Mouse (Mus musculus): ENCODE results near the gene H2afy. TPM values are rescaled to one million over a fixed set of nuclear protein-coding genes. Genes with fewer than 3 reads are reported as not detected.
A peak's percentile ranks its signal among the peaks of the same experiment; 100 is the strongest.
"Not testable (repeated sequence)": the region's sequence is repeated elsewhere in the genome, so short reads cannot be mapped to it uniquely, and the experiment has no call there.

Gene H2afy
- polyA plus RNA-seq, 1 experiment: 93.3 TPM

GRCm38 (mm10) chr13:56039610-56040371 lies 96.4 kb downstream of the H2afy start:
- Histone ChIP-seq H3K36me3 (ENCODE audit: control insufficient read depth, insufficient read depth, low read length) (no peaks in the 10 kb centered on the region), H3K27ac (ENCODE audit: insufficient read depth, low read depth, low read length) (no peak overlapping the region), H3K4me1 (ENCODE audit: control insufficient read depth, insufficient read depth, insufficient read length, low read length) (peaks cover 2% of the 10 kb centered on the region; the same call in 1 of the 2 replicates), H3K4me3 (ENCODE audit: low read depth, low read length) (no peak overlapping the region), H3K27me3 (ENCODE audit: control insufficient read depth, insufficient read depth, low read length) (peaks cover 3% of the 10 kb centered on the region; the same call in 1 of the 2 replicates)
- WGBS: 21% methylated on average over 10 of the region's 10 CpGs
- TF ChIP-seq CTCF (IDR thresholded peaks at IDR 0.05; ENCODE audit: extremely low read depth, insufficient read length, insufficient replicate concordance, low read depth, low read length) (no peak), POLR2A (IDR thresholded peaks at IDR 0.05; ENCODE audit: low read depth, low read length) (no peak)

- Histone ChIP-seq H3K36me3 (ENCODE audit: control insufficient read depth, insufficient read depth, low read length) (no peaks in the 10 kb centered on the region), H3K4me1 (ENCODE audit: control insufficient read depth, insufficient read depth, insufficient read length, low read length) (no peaks in the 10 kb centered on the region; the same call in 1 of the 2 replicates), H3K27me3 (ENCODE audit: control insufficient read depth, insufficient read depth, low read length) (peaks cover 17% of the 10 kb centered on the region; the same call in 1 of the 2 replicates), H3K4me3 (ENCODE audit: low read depth, low read length) (no peak overlapping the region), H3K27ac (ENCODE audit: insufficient read depth, low read depth, low read length) (no peak overlapping the region)
- 92% methylated on average over 4 of the region's 4 CpGs for WGBS
- TF ChIP-seq POLR2A (IDR thresholded peaks at IDR 0.05; ENCODE audit: low read depth, low read length) (no peak), CTCF (IDR thresholded peaks at IDR 0.05; ENCODE audit: extremely low read depth, insufficient read length, insufficient replicate concordance, low read depth, low read length) (no peak)
These were observed 107.2 kb downstream of the H2afy start for GRCm38 (mm10) chr13:56029006-56029405.

- H3K27ac ChIP-seq (ENCODE audit: insufficient read depth, low read depth, low read length); H3K4me1 ChIP-seq (ENCODE audit: control insufficient read depth, insufficient read depth, insufficient read length, low read length); H3K36me3 ChIP-seq (ENCODE audit: control insufficient read depth, insufficient read depth, low read length); H3K4me3 ChIP-seq (ENCODE audit: low read depth, low read length): not testable (repeated sequence)
- 39% methylated on average over 5 of the region's 5 CpGs for WGBS
- H3K27me3 ChIP-seq (ENCODE audit: control insufficient read depth, insufficient read depth, low read length): peaks cover 17% of the 10 kb centered on the region; the same call in 1 of the 2 replicates
These were observed 108.2 kb downstream of the H2afy start for GRCm38 (mm10) chr13:56027996-56028395.

- peaks cover 11% of the 10 kb centered on the region; the same call in 1 of the 2 replicates for H3K27me3 ChIP-seq (ENCODE audit: control insufficient read depth, insufficient read depth, low read length)
- 62% methylated on average over 5 of the region's 5 CpGs for WGBS
- TF ChIP-seq CTCF (IDR thresholded peaks at IDR 0.05; ENCODE audit: extremely low read depth, insufficient read length, insufficient replicate concordance, low read depth, low read length) (no peak), POLR2A (IDR thresholded peaks at IDR 0.05; ENCODE audit: low read depth, low read length) (no peak)
- no peak overlapping the region for H3K4me3 ChIP-seq (ENCODE audit: low read depth, low read length)
- no peak overlapping the region for H3K27ac ChIP-seq (ENCODE audit: insufficient read depth, low read depth, low read length)
- no peaks in the 10 kb centered on the region for H3K4me1 ChIP-seq (ENCODE audit: control insufficient read depth, insufficient read depth, insufficient read length, low read length)
- no peaks in the 10 kb centered on the region for H3K36me3 ChIP-seq (ENCODE audit: control insufficient read depth, insufficient read depth, low read length)
These were observed 109.5 kb downstream of the H2afy start for GRCm38 (mm10) chr13:56026623-56027022.

GRCm38 (mm10) chr13:56026026-56026425 lies 110.1 kb downstream of the H2afy start:
- Histone ChIP-seq H3K27ac (ENCODE audit: insufficient read depth, low read depth, low read length) (no peak overlapping the region), H3K4me1 (ENCODE audit: control insufficient read depth, insufficient read depth, insufficient read length, low read length) (no peaks in the 10 kb centered on the region), H3K27me3 (ENCODE audit: control insufficient read depth, insufficient read depth, low read length) (peaks cover 11% of the 10 kb centered on the region; the same call in 1 of the 2 replicates), H3K36me3 (ENCODE audit: control insufficient read depth, insufficient read depth, low read length) (no peaks in the 10 kb centered on the region), H3K4me3 (ENCODE audit: low read depth, low read length) (no peak overlapping the region)
- TF ChIP-seq CTCF (IDR thresholded peaks at IDR 0.05; ENCODE audit: extremely low read depth, insufficient read length, insufficient replicate concordance, low read depth, low read length) (no peak), POLR2A (IDR thresholded peaks at IDR 0.05; ENCODE audit: low read depth, low read length) (no peak)
- WGBS: 80% methylated on average over 7 of the region's 7 CpGs

- H3K27me3 ChIP-seq (ENCODE audit: control insufficient read depth, insufficient read depth, low read length): peaks cover 11% of the 10 kb centered on the region; the same call in 1 of the 2 replicates
- H3K4me1 ChIP-seq (ENCODE audit: control insufficient read depth, insufficient read depth, insufficient read length, low read length): no peaks in the 10 kb centered on the region
- WGBS: 48% methylated on average over 14 of the region's 14 CpGs
These were observed 111.1 kb downstream of the H2afy start for GRCm38 (mm10) chr13:56025027-56025410.

GRCm38 (mm10) chr13:56024410-56025026 lies 111.6 kb downstream of the H2afy start:
- Histone ChIP-seq H3K27ac (ENCODE audit: insufficient read depth, low read depth, low read length) (no peak overlapping the region), H3K4me3 (ENCODE audit: low read depth, low read length) (peak overlapping the region; percentile 15; the same call in 1 of the 2 replicates), H3K4me1 (ENCODE audit: control insufficient read depth, insufficient read depth, insufficient read length, low read length) (no peaks in the 10 kb centered on the region), H3K27me3 (ENCODE audit: control insufficient read depth, insufficient read depth, low read length) (peaks cover 11% of the 10 kb centered on the region; the same call in 1 of the 2 replicates), H3K36me3 (ENCODE audit: control insufficient read depth, insufficient read depth, low read length) (no peaks in the 10 kb centered on the region)
- WGBS: 38% methylated on average over 14 of the region's 14 CpGs
- TF ChIP-seq CTCF (IDR thresholded peaks at IDR 0.05; ENCODE audit: extremely low read depth, insufficient read length, insufficient replicate concordance, low read depth, low read length) (no peak), POLR2A (IDR thresholded peaks at IDR 0.05; ENCODE audit: low read depth, low read length) (no peak)

More at GRCm38 (mm10) chr13:56025027-56025410, 111.1 kb downstream of the H2afy start:
- Histone ChIP-seq H3K4me3 (ENCODE audit: low read depth, low read length) (peak overlapping the region; percentile 15; the same call in 1 of the 2 replicates), H3K27ac (ENCODE audit: insufficient read depth, low read depth, low read length) (no peak overlapping the region), H3K36me3 (ENCODE audit: control insufficient read depth, insufficient read depth, low read length) (no peaks in the 10 kb centered on the region)
- TF ChIP-seq POLR2A (IDR thresholded peaks at IDR 0.05; ENCODE audit: low read depth, low read length) (no peak), CTCF (IDR thresholded peaks at IDR 0.05; ENCODE audit: extremely low read depth, insufficient read length, insufficient replicate concordance, low read depth, low read length) (no peak)

Other genes starting within 250 kb of the H2afy start
- gene Tifab, start 42.5 kb upstream of the H2afy start, polyA plus RNA-seq (2012; rRNA removed): 4.6 and 8.2 TPM in 2 replicates
- gene Neurog1, start 115.8 kb upstream of the H2afy start, polyA plus RNA-seq (2012; rRNA removed): not detected in 2 replicates
- gene Cxcl14, start 160.2 kb upstream of the H2afy start, polyA plus RNA-seq (2012; rRNA removed): 35.7 and 68.8 TPM in 2 replicates

Measured in small intestine, adult 2 months (tissue).